Mouse (Mus musculus): ENCODE results near the gene Fam71f2. TPM values are rescaled to one million over a fixed set of nuclear protein-coding genes. Genes with fewer than 3 reads are reported as not detected.

Gene Fam71f2
- total RNA-seq, 2 experiments from 2014 or later: 0.38 to 0.72 TPM

DNA sequence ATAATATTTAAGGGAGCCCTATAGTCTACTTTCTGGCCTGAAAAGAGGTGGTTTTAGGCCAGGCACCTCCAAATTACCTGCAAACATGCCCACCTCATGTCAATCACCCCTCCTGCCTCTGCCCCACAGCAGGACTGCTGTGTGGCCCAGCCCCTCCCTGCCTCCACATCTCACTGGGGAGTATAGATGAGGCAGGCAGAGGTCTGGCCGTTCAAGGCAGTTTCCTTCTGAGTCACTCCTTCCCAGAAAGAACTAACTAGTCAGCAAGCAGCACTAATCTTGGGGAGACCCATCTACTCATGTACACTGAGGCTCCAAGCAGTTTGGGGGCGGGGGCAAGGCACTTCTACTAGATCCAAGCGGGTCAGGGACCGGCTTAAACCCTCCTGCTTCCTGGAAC is 32.3 kb upstream of the Fam71f2 start:
- H3K4me3 ChIP-seq: no peak overlapping the region
- intact Hi-C loops (cut with DNase I): no loop called here
- no peak for TF ChIP-seq CTCF (IDR thresholded peaks at IDR 0.05)

GRCm38 (mm10) chr6:29259418-29259817 is 20.0 kb upstream of the Fam71f2 start:
- no peak for DNase-seq (ENCODE audit: extremely low spot score in 1 of 2, low spot score in 2 of 2)
- Histone ChIP-seq H3K27ac (no peak overlapping the region), H3K4me3 (no peak overlapping the region)
- no peak for TF ChIP-seq CTCF (IDR thresholded peaks at IDR 0.05)
- intact Hi-C loops (cut with DNase I): no loop called here

More for the DNA sequence above, 32.3 kb upstream of the Fam71f2 start:
- no peak overlapping the region for H3K27ac ChIP-seq
- no peak for DNase-seq (ENCODE audit: extremely low spot score in 1 of 2, low spot score in 2 of 2)

DNA sequence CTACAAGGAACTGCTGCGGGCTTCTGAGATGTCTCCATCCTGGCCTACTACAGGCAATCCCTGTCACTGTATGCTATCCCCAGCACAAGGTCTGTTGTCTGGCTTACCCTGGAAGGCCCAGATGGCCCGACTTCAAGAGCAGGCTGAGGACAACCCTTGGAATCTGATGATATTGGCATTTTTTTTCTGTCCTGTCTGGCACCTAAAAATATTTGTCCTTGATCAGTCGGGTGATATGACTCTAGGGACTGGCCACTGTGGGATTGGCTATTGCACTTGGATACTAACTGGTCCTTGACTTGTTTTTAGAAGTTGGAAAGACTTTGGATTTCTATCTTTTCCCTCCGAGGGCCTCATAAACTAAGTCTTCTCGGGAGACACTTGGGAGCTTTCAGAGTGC is 17.6 kb upstream of the Fam71f2 start:
- TF ChIP-seq CTCF (IDR thresholded peaks at IDR 0.05): no peak
- Histone ChIP-seq H3K27ac (no peak overlapping the region), H3K4me3 (no peak overlapping the region)
- intact Hi-C loops (cut with DNase I): no loop called here
- no peak for DNase-seq (ENCODE audit: extremely low spot score in 1 of 2, low spot score in 2 of 2)

DNA sequence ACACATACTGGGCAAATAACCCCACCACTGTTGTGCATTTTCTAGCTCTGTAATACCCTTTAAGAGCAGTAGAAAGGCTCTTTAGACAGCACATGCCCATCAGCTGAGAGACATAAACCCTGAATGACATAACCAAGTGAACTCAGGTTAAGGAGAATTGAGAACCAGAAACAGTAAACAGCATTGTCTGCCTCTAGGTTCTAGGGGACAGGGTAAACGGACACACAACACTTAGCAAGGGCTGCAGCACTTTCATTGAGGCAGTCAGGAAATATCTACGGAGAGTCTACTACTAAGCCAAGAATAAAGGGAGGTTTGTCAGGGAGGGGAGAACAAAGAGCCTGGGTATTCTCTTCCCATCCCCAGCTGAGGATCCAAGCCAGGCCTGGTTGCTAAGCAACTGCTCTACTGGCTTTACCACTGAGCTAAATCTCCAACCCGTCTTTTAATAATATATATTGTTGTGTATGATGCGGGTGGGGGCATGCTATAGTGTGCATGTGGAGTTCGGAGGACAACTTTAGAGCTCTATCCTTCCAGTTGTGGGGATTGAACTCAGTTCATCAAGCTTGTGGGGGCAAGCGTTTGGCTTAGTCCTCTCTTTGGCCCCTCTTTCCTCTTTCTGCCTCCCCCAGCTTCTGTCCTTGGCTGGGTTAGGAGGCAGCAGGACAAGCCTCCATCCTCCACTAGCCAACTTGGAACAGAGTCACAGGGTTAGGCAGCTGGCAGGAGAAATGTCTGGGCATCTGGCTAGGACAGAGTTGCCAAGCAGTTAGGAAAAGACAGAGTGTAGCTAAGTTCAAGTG is 15.5 kb upstream of the Fam71f2 start:
- TF ChIP-seq CTCF (IDR thresholded peaks at IDR 0.05): no peak
- Histone ChIP-seq H3K27ac (no peak overlapping the region), H3K4me3 (no peak overlapping the region)
- intact Hi-C loops (cut with DNase I): no loop called here
- DNase-seq (ENCODE audit: extremely low spot score in 1 of 2, low spot score in 2 of 2): peak in 1 of 2 experiments; percentile 28

DNA sequence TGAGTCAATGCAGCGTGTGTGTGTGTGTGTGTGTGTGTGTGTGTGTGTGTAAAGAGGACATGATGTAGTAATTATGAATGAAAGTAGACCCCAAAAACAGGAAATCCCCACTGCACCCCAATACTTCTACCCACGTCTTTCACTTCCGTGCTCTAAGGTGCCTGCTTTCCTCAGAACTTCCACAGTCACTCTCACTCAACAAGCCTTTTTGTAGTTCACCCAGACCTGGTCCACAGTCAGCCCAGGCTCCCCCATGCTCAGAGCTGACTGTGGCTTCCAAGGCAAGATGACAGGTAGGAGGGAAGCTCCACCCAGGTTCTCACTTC is 15.0 kb upstream of the Fam71f2 start:
- Histone ChIP-seq H3K4me3 (no peak overlapping the region), H3K27ac (no peak overlapping the region)
- TF ChIP-seq CTCF (IDR thresholded peaks at IDR 0.05): no peak
- intact Hi-C loops (cut with DNase I): no loop called here
- DNase-seq (ENCODE audit: extremely low spot score in 1 of 2, low spot score in 2 of 2): no peak

GRCm38 (mm10) chr6:29266936-29267335 is 12.5 kb upstream of the Fam71f2 start:
- intact Hi-C loops (cut with DNase I): no loop called here

GRCm38 (mm10) chr6:29269006-29269668 is 10.3 kb upstream of the Fam71f2 start:
- Histone ChIP-seq H3K27ac (no peak overlapping the region), H3K4me3 (no peak overlapping the region)
- intact Hi-C loops (cut with DNase I): no loop called here
- no peak for DNase-seq (ENCODE audit: extremely low spot score in 1 of 2, low spot score in 2 of 2)
- TF ChIP-seq CTCF (IDR thresholded peaks at IDR 0.05): no peak

More at GRCm38 (mm10) chr6:29266936-29267335, 12.5 kb upstream of the Fam71f2 start:
- no peak for TF ChIP-seq CTCF (IDR thresholded peaks at IDR 0.05)
- DNase-seq (ENCODE audit: extremely low spot score in 1 of 2, low spot score in 2 of 2): no peak
- Histone ChIP-seq H3K27ac (no peak overlapping the region), H3K4me3 (no peak overlapping the region)

- intact Hi-C loops (cut with DNase I): no loop called here
- no peak overlapping the region for H3K27ac ChIP-seq
- H3K4me3 ChIP-seq: peak overlapping the region; percentile 35; the same call in 1 of the 2 replicates
- TF ChIP-seq CTCF (IDR thresholded peaks at IDR 0.05): no peak
- DNase-seq (ENCODE audit: extremely low spot score in 1 of 2, low spot score in 2 of 2): no peak
Observed at GRCm38 (mm10) chr6:29270961-29271360, 8.4 kb upstream of the Fam71f2 start.

- peak; percentile 84 to 87 for DNase-seq (ENCODE audit: extremely low spot score in 1 of 2, low spot score in 2 of 2)
- intact Hi-C loops (cut with DNase I): loop anchor here (2.0 kb wide), 1 partner anchor 60 kb away; no protein-coding TSS in a partner anchor
- Histone ChIP-seq H3K4me3 (peak within 1 kb of the TSS; percentile 74), H3K27ac (peak within 1 kb of the TSS; percentile 92)
- TF ChIP-seq CTCF (IDR thresholded peaks at IDR 0.05): no peak
Observed at GRCm38 (mm10) chr6:29272312-29273072, 6.9 kb upstream of the Fam71f2 start, which contains the start of gene Hilpda. Gene Hilpda (plus strand): TSS chr6:29272488.

DNA sequence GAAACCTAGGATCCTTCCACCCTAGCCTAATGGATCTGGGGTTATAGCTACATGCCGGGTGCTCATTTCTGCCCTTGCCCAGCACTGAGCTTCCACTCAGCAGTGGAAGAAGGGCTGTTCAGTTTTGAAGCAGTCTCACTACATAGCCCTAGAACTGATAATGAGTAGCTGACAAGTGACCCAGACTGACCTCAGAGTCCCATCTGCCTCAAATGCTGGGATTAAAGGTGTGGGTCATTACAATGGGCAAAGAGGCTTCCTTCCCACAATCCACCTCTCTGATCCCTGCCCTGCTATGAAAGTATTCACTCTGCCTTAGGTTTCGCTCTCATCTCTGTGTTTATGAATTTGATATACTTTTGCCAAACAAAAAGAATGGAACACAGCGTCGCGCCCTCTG is 2.6 kb upstream of the Fam71f2 start:
- no peak for DNase-seq (ENCODE audit: extremely low spot score in 1 of 2, low spot score in 2 of 2)
- H3K4me3 ChIP-seq: no peak overlapping the region
- intact Hi-C loops (cut with DNase I): no loop called here
- H3K27ac ChIP-seq: no peak overlapping the region
- TF ChIP-seq CTCF (IDR thresholded peaks at IDR 0.05): no peak

DNA sequence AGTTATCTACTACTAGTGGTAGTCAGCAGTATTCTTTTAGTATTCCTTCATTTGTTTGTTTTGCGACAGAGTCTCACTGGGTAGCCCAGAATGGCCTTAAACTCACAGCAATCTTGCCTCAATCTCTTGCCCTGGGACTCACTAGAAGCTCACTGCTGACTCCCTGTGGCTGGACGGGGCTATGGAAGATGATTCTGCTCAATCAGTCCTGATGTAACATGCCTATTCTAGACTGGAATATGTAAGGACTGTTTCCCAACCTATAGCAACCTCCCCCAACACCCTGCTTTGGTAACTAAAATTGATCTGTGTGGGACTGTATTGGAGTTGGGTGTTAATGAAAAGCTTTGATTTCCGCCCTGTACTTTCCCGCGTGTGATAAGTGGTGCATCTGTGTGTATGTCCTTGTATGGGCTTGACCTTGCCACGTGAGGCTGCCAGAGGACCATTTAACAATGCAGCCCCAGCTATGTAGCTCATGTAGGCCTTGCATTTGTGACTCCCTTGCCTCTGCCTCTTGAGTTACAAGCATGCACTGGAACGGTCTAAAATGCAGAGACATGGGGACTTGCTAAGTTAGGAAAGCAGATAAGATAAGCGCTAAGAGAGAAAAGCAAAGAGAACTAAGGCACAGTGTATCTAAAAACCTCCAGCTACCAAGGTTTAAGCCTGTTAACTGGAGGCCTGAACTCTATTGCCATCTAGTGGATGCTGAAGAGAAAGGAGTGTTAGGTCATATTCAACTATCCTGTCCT is 703 bp upstream of the Fam71f2 start:
- peak in 1 of 2 experiments; percentile 23 for DNase-seq (ENCODE audit: extremely low spot score in 1 of 2, low spot score in 2 of 2)
- H3K27ac ChIP-seq: no peak overlapping the region
- peak; percentile 67 for TF ChIP-seq CTCF (IDR thresholded peaks at IDR 0.05)
- no peak overlapping the region for H3K4me3 ChIP-seq
- intact Hi-C loops (cut with DNase I): loop anchor here (1.0 to 2.0 kb wide), 3 partner anchors 37 to 108 kb away; no protein-coding TSS in a partner anchor

Measured in left cerebral cortex, adult 2 months (tissue).